Mouse (Mus musculus): ENCODE results near the gene Rgmb.

Rgmb gene

DNA sequence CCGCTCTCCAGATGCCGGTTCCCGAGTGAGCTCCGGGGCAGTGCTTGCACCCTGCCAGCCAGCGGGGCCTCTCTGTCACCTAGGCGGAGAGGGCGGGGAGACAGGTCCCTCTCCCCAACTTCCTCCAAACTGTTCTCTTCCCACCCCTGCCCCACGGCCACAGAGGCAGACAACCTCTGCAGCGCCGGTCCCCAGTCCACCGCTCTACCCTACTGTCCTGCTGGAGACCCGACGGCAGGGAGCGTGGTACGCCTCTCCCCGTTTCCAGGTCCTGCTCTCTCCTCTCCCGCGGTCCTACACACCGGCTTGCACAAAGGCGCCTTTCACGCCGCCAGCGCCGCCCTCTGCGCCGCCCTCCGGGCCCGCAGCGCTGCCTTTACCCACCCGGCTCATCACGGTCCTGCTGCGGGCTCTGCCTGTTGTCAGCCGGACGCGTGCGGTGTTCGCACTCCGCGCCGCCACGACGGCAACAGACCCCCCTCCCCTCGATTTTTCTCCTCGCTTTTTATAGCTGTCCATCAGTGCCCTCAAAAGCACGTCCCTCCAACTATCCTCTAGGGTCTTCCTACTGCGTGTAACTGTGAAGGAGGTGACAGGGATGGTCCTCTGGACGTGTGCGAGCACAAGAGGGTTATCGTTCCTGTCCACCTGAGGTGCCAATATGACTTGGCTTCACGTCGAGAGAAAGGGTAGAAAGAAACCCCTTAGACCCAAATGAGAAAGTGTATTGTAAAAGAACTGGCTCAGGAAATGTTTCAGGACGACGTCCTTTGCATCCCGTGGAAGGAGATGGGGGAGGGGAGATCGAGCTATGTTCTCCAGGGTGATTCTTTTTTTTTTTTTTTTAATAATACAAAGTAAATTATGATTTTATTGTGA lies at the start of gene Rgmb:
Gene Rgmb (minus strand): TSS at position 274 of the 879 bp plus-strand sequence.
- in situ Hi-C loops (cut with MseI, MboI) = no loop called here

DNA sequence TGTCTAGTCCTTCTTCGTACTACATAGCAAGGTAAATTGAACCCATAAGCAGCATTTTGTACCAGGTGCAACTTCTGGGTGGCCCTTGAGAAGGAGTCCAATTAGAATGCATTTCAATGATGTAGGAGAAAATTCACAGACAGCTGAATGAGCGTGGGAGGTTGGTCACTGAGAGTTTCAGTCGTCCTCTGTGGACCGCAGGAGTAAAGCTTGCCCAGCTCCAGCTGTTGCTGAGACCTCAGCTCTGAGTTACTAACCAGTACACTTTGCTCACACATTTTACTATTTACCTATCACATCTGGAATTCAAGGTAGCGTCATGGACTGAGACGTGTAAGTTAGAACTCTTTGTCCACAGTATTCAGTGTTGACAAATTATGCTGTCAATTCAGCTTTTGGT lies 43.9 kb upstream of the Rgmb start:
- in situ Hi-C loops (cut with MseI, MboI) = no loop called here

DNA sequence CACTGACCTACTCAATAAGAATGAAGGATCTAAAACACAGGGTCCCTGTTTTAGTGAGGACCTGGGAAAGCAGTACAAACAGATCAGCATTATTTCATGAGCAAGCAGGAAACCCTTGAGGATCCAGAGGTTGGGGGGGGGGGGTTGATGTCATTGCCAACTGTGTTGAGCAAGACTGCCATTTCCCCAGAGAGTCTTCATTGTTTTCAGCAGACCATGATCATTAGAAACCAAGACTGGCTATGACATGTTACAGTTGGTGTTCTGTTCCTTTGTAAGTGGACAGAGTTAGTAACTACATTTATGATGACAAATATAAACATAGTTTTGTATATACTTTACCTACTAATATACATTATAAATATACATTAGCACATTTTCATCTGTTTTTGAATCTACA lies 41.3 kb upstream of the Rgmb start:
- in situ Hi-C loops (cut with MseI, MboI) = no loop called here

DNA sequence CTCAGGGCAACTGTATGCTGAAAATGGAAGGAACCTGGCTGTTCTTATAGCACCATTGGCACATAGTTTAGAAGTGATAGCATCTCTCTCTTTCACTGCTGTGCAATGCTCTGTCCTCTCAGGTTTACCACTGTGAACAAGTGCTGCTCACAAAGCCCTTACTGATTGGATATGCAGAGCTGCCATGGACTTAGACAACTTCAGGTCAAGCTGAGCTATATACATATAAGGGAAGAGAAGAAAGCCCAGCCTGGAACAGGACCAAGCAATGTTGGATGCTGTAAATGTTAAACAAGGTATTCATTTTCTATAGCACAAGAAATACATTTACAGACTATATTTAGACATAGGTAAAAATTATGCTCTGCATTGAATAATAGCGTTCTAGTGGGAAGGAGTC lies 34.4 kb upstream of the Rgmb start:
- in situ Hi-C loops (cut with MseI, MboI) = no loop called here

DNA sequence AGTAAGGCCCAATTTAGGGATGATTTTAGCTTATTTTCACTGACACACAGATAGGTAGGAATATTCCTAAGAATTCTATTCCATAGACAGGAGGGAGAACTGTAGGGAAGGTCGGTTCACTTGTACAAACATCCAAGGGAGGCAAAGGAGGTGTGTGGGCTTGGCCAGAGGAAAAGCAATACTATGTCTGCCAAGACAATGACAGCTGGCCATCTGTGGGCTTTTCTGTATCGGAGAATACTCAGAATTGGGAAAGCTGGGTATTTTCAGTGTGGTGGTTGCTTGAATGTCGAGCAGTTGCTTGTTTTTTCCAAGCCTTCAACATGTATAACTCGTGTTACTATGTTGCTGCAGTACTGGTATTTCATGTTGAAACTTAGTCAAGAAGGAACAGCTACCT lies 31.5 kb upstream of the Rgmb start:
- in situ Hi-C loops (cut with MseI, MboI) = no loop called here

DNA sequence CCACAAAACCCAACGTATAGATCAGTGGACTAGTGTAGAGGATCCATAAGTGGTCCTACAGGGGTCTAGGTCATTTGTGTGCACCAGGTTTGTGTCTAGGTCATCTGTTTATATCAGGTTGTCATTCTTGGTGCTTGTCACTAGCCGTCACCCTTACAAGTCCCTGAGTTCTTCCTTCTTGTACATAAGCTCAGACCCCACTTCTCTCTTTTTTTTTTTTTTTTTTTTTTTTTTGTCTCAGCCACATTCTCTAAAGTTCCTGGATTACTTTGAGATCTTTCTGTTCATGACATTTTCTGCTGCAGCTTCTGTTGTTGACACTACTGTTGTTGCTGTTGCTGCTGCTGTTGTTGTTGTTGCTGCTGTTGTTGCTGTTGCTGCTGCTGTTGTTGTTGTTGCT lies 22.3 kb upstream of the Rgmb start:
- in situ Hi-C loops (cut with MseI, MboI) = no loop called here

DNA sequence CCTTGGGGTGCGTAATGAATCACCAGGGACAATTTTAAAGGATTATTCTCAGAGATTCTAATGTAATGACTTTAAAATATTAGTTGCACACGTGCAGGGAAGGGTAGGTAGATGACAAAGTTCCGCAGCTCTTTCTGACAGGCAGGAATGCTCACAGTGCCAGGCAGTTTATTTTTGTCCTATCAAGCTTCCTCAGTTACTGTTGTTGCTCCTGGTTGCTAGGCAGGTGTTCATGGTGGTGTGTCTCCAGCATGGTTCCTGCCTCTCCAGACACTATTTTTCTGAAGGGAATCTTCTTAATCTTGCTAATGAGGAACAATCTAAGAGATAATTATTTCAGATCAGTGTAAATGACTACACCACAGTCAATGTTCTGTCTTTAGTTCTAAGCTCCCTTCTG lies 19.7 kb upstream of the Rgmb start:
- in situ Hi-C loops (cut with MseI, MboI) = no loop called here

DNA sequence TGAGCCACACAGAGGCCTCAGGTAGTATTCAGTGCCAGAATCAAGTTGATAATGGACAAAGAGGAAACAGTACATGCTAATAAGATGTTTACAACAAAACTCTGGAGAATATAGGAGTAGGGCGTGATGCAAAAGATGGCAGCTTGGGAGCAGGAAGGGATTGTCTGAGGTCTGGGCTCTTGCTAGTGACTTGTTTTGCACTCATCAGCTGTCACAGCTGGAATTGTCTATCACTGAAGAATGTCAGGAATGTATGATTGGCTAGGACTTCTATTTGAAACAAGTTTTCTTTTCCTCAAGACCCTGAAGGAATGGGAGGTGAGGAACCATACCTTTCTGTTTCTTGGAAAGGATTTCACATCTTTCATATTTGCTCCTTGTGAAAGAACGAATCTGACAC lies 10.6 kb upstream of the Rgmb start:
- in situ Hi-C loops (cut with MseI, MboI) = no loop called here

DNA sequence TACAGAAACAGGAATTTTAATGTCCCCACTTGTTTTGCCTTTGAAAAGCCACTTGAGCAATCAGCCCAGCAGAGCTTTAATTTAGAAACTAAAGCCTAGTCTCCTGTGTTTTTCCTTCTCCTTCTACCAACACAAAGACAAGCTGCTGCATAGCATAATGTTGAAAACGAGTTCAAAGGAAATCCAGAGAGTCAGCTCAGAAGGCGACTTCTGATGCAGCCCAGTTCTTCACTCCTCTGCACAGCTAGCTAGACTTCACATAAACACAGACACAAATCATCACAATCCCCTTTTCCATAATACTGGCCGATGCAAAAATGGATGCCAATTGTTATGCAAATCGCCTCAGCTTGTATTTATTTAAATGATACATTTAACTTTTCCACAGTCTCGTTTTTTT lies 1.6 kb upstream of the Rgmb start:
- in situ Hi-C loops (cut with MseI, MboI) = no loop called here

DNA sequence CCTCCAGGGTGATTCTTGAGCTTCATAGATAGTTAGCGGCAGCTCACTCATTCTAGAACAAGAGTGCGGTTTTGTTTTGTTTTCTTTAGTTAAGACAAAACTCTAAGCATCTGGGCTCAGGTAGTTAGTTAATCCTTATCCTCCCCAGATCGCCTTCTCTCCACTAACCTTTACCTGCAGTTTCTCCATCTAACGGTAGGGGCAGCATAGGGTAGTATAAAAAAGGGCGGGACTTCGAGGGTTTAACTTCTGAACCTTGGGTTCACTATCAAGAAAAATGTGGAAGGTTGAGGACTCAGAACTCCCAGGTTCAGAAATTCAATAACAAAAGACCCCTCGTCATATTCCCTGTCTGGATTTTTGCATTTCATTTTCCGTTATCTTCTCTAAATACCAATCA lies 971 bp upstream of the Rgmb start:
- in situ Hi-C loops (cut with MseI, MboI) = no loop called here

DNA sequence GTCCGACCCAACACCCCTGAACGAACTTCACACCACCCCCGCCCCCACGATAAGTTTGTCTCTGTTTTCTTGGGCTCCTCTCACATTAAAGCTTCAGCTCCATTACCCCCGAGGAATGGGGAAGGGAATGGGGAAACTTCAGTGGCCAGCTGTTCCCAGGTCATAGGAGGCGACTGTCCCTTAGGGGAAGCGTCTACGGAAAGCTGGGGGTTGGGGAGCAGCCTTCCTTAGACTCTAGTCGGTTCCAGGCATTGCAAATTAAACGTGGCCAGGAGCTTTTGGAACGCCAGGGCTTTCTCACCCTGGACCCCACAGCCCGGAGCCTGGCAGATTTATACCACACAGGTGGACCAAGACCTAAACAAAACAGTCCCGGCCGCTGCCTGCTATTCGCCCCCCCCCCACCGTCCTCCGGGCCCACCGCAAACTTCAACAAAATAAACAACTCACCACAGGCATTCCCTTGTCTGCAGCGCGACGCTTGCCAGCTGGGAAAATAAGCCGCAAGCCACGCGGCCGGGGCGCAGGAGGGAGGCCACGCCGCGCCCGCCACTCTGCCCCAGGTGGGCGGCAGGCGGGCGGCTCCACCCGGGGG lies 571 bp downstream of the Rgmb start:
- in situ Hi-C loops (cut with MseI, MboI) = no loop called here

DNA sequence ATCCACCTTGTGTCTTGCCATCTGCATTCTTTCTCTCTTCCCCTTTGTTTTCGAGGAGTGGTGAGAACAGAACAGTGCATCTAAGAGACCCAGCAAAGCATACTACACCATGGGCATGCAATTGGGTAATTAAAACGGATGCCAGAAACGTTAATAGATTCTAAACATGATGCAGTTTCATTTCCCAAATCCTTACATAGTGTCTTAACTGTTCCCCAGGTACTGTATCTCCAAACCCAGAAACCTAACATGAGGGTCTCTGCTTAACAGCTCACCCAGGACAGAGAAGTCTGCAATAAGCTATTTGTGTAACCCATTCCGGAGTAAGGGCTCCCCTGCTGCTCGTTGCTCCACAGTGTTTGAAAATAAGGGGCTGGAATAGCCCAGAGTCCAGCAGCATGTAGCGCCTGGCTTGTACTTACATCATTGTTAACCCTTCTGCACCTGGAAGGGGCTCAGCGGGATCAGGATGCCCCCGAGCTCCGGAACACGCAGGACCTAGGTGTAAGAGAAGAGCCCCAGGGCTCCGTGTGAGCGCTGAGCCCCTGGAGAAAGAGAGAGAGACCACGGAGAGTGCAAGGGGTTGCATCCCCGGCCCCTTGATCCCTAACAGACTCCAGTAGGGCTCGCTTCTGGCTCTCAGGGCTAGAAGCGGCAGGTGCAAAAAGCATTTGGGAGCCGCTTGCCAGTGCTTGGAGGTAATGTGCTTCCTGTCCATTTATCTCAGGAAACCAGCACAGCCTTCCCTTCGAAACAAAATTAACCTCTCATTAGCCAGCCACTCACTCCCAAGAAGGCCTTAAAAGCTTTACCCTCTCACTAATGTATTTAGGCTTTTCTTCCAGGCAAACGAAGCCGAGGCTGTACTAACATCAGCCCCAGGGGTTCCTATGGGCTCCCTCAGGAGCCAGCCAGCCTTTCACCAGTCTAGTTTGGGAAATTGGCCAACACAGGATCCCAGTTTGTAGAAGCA lies 1.4 kb downstream of the Rgmb start:
- in situ Hi-C loops (cut with MseI, MboI) = no loop called here

DNA sequence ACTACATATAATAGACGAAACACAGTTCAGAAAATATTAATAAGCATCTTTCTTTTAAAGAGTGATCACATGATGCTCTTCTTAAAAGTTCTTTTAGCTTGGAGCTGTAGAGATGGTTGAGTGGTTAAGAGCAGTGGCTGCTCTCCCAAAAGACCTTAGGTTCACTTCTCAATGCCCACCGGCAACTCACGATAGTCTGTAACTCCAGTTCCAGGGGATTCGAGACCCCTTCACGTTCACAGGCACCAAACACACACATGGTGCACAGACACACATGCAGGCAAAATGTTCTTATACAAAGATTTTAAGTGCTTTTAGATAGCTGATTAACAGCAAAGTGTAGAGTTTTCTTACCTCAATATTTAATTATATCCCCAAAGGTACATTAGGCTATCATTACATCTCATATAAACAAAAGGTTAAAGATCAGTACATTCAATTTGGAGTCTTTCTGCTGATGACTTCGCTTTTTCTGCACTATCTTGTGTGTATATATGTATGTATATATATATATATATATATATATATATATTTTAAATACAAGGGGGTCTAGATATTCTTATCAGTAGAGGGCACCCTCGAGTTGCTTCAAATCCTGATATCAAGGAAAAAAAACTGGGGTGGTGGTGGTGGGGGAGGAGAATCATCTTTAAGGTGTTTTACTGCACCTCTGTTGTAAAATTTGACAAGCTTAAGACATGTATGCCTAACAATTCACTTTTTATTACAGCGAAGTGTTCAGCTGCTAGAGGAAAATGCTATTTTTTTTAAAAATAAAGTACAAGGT lies 2.5 kb downstream of the Rgmb start:
- in situ Hi-C loops (cut with MseI, MboI) = no loop called here

DNA sequence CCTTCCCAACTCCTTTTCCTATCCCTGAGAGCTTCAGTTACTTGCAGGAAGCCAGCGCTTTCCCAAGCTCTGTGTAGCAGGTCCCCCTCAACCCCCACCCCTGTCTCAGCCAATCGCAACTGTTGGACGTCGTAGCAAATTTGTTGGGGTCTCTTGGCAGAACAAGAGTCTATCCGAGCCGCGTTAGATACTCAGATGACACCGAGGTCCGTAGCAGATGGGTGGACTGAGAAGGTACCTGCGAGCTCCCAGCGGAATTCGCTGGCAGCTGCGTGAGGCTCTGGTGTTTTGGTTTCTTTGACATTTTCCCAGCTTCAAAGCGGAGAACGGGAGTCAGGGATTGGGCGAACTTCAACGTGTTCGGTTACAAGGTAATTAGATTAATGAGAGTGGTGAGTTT lies 3.9 kb downstream of the Rgmb start:
- in situ Hi-C loops (cut with MseI, MboI) = no loop called here

DNA sequence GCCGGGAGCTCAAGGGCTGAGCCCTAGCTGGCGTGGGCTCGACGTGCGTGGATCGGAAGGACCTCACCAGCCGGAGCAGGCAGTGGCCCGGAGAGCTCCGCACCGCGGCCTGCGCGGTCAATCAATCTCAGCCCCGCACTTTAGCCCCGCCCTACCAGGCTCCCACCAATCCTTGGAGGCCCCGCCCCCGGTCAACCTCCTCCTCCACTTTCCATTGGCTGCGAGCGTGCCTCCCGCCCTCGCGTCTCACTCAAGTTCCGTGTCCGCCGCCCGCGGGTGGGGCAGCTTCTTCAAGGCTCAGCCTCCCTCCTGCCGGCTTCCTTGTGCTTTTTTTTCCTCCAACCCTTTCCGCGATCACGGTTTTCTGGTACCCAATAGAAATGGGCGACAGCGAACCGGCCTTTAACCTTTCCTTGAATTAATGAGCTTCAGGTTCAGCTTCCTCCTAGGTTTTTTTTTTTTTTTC lies 4.4 kb downstream of the Rgmb start:
- in situ Hi-C loops (cut with MseI, MboI) = no loop called here

DNA sequence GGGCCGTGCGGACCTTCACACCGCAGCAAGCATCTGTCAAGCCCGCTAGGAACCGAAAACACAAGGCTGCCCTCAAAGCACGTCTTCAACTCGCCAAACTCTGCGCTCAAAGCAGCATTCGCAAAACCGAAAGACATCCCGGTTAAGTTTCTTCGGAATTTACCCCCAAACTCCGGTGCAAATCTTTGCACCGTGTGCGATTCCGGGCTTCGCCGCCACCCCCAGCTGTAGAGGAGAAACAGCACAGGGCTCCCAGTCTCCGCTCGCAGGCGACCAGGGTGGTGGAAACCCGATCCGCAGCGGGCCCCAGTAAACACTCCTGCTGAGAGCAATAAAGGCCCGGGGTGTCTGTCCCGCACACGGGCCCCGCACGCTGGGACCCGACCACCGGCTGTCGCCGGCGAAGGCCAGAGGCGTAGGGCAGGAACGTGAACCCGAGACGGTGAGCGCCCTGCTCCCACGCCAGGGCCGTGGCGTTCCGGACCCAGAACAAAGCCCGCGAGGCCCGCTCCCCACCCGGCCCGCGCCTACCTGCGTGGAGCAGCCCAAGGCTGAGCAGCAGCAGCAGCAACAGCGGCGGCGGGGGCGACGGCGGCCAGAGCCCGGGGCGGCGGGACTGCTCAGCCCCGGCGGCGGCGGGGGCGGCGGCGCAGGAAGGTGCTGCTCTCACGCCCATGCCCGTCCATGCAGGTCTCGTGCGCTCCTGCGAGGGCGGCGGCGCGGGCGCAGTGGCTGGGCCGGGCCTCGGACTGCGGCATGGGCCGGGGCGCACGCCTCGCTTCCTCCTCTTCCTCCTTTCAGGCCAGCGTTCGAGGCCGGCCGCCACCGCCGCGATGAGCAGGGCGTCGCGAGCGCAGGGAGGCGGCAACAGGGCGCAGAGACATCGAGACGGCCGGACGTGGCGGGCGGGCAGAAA lies 5.1 kb downstream of the Rgmb start:
- in situ Hi-C loops (cut with MseI, MboI) = no loop called here

DNA sequence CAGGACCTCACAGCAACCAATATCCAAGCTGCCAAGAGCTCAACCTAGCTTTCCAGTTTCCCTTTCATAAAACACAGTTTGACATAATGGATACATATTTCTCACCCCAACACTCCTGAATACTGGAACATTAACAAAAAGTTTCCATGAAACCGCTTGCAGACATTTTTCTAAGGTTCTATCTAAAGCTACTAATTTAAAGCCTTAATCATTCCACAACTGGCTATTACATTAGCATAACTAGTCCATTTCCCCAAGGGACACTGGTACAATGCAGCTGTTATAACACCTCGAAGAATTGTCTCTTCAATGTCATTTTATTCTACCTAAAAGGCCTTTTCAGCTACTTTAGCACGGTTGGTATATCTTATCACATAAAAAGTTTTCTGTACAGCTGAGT lies 6.0 kb downstream of the Rgmb start:
- in situ Hi-C loops (cut with MseI, MboI) = no loop called here

DNA sequence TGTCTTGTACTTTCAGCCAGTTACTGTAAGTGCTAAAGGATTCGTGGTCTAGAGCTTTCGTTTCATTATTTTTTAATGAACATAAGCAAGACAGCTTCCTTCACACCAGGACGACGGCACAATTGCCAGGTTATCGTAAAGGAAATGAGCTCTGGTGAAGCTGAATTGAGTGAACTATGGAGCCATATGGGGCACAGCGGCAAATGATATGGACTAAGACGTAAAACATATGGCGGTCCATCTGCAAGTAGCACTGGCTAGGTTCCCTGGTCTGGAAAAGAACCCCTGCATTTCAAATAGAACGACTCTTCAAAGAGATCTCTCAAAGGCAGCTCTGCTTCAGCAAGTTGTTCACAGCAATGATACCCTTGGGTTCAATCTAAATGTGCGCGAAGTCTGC lies 6.5 kb downstream of the Rgmb start:
- in situ Hi-C loops (cut with MseI, MboI) = no loop called here

DNA sequence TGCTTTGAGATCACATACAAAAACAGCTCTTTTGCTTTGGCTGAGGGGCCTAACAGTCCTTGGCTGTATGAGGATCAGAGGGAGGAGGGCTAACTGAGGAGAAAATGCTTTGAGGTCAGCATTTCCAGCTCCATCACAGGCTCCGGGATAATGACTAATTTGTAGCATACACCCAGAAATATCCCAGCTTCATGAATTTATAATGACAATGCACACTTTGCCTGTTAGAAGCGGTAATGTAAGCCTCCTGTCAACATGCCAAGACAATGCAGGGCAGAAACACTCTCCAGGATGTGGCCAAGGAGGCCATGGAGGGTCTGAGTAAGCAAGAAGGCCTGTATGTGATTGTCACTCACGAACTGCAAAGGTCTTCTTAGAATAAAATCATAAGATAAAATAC lies 7.0 kb downstream of the Rgmb start:
- in situ Hi-C loops (cut with MseI, MboI) = no loop called here

DNA sequence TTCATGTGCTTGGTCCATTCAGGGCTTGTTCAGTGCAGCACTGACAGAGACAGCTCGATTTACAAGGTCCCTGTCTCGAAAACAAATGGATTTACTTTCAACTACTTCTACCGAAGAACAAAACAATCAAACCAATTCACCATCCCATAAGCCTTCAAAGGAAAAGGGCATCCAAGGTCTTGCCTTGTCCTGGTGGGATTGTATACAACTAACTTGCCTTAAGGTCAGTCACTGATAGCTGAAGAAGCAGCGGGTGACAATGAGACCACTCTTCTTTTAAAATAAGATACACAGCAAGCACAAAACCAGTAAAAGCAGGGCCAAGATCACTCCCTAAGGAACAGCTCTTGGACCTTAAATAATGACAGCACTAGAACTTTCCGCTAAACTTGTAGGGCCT lies 7.6 kb downstream of the Rgmb start:
- in situ Hi-C loops (cut with MseI, MboI) = no loop called here
